Comparison of ENCODE assay signal across 8 mouse cellular contexts in genomic region chr11:3373591-3374292, GRCm38 (mm10). TPM values are rescaled to one million over a fixed set of nuclear protein-coding genes. Genes with fewer than 3 reads are reported as not detected.
DNase-seq lines count a peak whose midpoint lies in the region; ATAC-seq and TF ChIP-seq lines count a peak whose summit lies in the region.

No protein-coding gene starts in this region.

- WGBS in heart, embryonic 14.5 days, result 9% methylated on average over 7 of the region's 7 CpGs
- WGBS in forebrain, postnatal 0 days, result 12% methylated on average over 7 of the region's 7 CpGs
- WGBS in limb, embryonic 14.5 days, result 12% methylated on average over 7 of the region's 7 CpGs

- H3K27me3 ChIP-seq in heart, embryonic 14.5 days (ENCODE audit: control insufficient read depth, insufficient read depth, low read length), result no peaks in the 10 kb centered on the region
- H3K27me3 ChIP-seq in forebrain, postnatal 0 days (ENCODE audit: insufficient read depth, low read length), result no peaks in the 10 kb centered on the region
- H3K27me3 ChIP-seq in limb, embryonic 14.5 days (ENCODE audit: control insufficient read depth, insufficient read depth, low read length), result no peaks in the 10 kb centered on the region

- H3K4me1 ChIP-seq in heart, embryonic 14.5 days (ENCODE audit: control insufficient read depth in 2 of 2, insufficient read depth in 2 of 2, low read length in 2 of 2), result peaks cover 40 to 58% of the 10 kb centered on the region in 2 experiments
- peaks cover 22% of the 10 kb centered on the region for H3K4me1 ChIP-seq in forebrain, postnatal 0 days (ENCODE audit: insufficient read depth)
- peaks cover 21% of the 10 kb centered on the region for H3K4me1 ChIP-seq in limb, embryonic 14.5 days (ENCODE audit: control insufficient read depth, insufficient read depth, low read length)

- peak overlapping the region; percentile 57 for H3K4me2 ChIP-seq in heart, embryonic 14.5 days (ENCODE audit: low read length)
- peak overlapping the region; percentile 8; the same call in 1 of the 2 replicates for H3K4me2 ChIP-seq in forebrain, postnatal 0 days (ENCODE audit: low read depth)
- peak overlapping the region; percentile 10 for H3K4me2 ChIP-seq in limb, embryonic 14.5 days (replicated peaks; ENCODE audit: low read depth, low read length, severe bottlenecking)

- TF ChIP-seq POLR2A in limb, embryonic 14.5 days (IDR thresholded peaks at IDR 0.05; ENCODE audit: borderline replicate concordance, extremely low read depth, insufficient read depth, insufficient read length), result no peak

- no peak for ATAC-seq in heart, embryonic 14.5 days (ENCODE audit: insufficient number of reproducible peaks, insufficient read depth, low FRiP score, low read depth)
- no peak for ATAC-seq in forebrain, postnatal 0 days
- ATAC-seq in limb, embryonic 14.5 days (ENCODE audit: low FRiP score, low read depth), result no peak

- no peaks in the 10 kb centered on the region for H3K36me3 ChIP-seq in heart, embryonic 14.5 days (ENCODE audit: control insufficient read depth, insufficient read depth, low read length)
- no peaks in the 10 kb centered on the region for H3K36me3 ChIP-seq in forebrain, postnatal 0 days (ENCODE audit: insufficient read depth)
- no peaks in the 10 kb centered on the region for H3K36me3 ChIP-seq in limb, embryonic 14.5 days (ENCODE audit: control insufficient read depth, insufficient read depth, low read length)

- no peak for TF ChIP-seq CTCF in forebrain, postnatal 0 days (IDR thresholded peaks at IDR 0.05; ENCODE audit: low read depth)

- no peaks in the 10 kb centered on the region for H3K9me3 ChIP-seq in heart, embryonic 14.5 days (ENCODE audit: control insufficient read depth, low read length)
- H3K9me3 ChIP-seq in forebrain, postnatal 0 days (ENCODE audit: low read length), result no peaks in the 10 kb centered on the region
- no peaks in the 10 kb centered on the region for H3K9me3 ChIP-seq in limb, embryonic 14.5 days (ENCODE audit: control insufficient read depth, low read length)

- peak overlapping the region in 1 of 2 experiments; percentile 10; a peak in 1 of 4 replicates for H3K4me3 ChIP-seq in heart, embryonic 14.5 days (ENCODE audit: control insufficient read depth in 1 of 2, insufficient read depth in 1 of 2, low read depth in 1 of 2, low read length in 2 of 2)
- no peak overlapping the region for H3K4me3 ChIP-seq in forebrain, postnatal 0 days (ENCODE audit: low read depth, low read length)
- no peak overlapping the region for H3K4me3 ChIP-seq in limb, embryonic 14.5 days (replicated peaks; ENCODE audit: low read length)

- no peak for DNase-seq in heart, adult 9 months (ENCODE audit: low spot score in 2 of 2)
- peak; percentile 81 for DNase-seq in MN1 (ENCODE audit: low spot score)
- DNase-seq in forebrain, postnatal 0 days, result peak; percentile 42
- peak; percentile 36 for DNase-seq in limb, embryonic 14.5 days (ENCODE audit: low spot score)
- no peak for DNase-seq in adrenal gland, postnatal 25 days
- DNase-seq in ovary, postnatal 14 days (ENCODE audit: low spot score), result no peak
- DNase-seq in layer of hippocampus, adult 9-10 months (ENCODE audit: low spot score), result no peak

- H3K9ac ChIP-seq in heart, embryonic 14.5 days (ENCODE audit: low read length), result peak overlapping the region; percentile 64
- no peak overlapping the region for H3K9ac ChIP-seq in forebrain, postnatal 0 days
- H3K9ac ChIP-seq in limb, embryonic 14.5 days (ENCODE audit: low read depth, low read length, severe bottlenecking), result peak overlapping the region; percentile 40; the same call in 1 of the 2 replicates

- peak overlapping the region; percentile 92 for H3K27ac ChIP-seq in heart, embryonic 14.5 days (replicated peaks in 1 of 2; ENCODE audit: control insufficient read depth in 1 of 2, insufficient read depth in 1 of 2, low read depth in 2 of 2, low read length in 2 of 2)
- 0 out of 2 replicates have a peak overlapping the region, but pooled peaks have one; percentile 29 for H3K27ac ChIP-seq in forebrain, postnatal 0 days (ENCODE audit: low read depth, low read length)
- peak overlapping the region; percentile 73 for H3K27ac ChIP-seq in limb, embryonic 14.5 days (replicated peaks; ENCODE audit: low read depth, low read length)

RNA-seq across cellular contexts. Expression of gene Limk2, which starts 35.2 kb away (rescaled TPM):
- polyA plus RNA-seq in heart, embryonic 14.5 days (2014; fragmentation: Nextera tagmentation; extraction: Ambion mirVana), result 58.1 and 60.3 TPM in 2 replicates
- 148 and 173 TPM in 2 replicates for total RNA-seq in forebrain, postnatal 0 days (2014; rRNA removed)
- 87.7 and 98.6 TPM in 2 replicates for polyA plus RNA-seq in forebrain, postnatal 0 days (2015; fragmentation: Nextera tagmentation; extraction: Ambion mirVana)
- 89.5 and 91.1 TPM in 2 replicates for polyA plus RNA-seq in limb, embryonic 14.5 days (2012; rRNA removed)
- polyA plus RNA-seq in limb, embryonic 14.5 days (2014; fragmentation: Nextera tagmentation; extraction: Ambion mirVana), result 93.5 TPM in 2 replicates
- 27.1 and 44.5 TPM in 2 replicates for total RNA-seq in adrenal gland, postnatal 25 days (2021)

RNA-seq across cellular contexts. Expression of gene Pik3ip1, which starts 43.5 kb away (rescaled TPM):
- 32.2 TPM in 2 replicates for polyA plus RNA-seq in heart, embryonic 14.5 days (2014; fragmentation: Nextera tagmentation; extraction: Ambion mirVana)
- total RNA-seq in forebrain, postnatal 0 days (2014; rRNA removed), result 36.2 and 47.8 TPM in 2 replicates
- polyA plus RNA-seq in forebrain, postnatal 0 days (2015; fragmentation: Nextera tagmentation; extraction: Ambion mirVana), result 30.3 and 37.3 TPM in 2 replicates
- 13.2 and 13.3 TPM in 2 replicates for polyA plus RNA-seq in limb, embryonic 14.5 days (2012; rRNA removed)
- 13.6 and 15.5 TPM in 2 replicates for polyA plus RNA-seq in limb, embryonic 14.5 days (2014; fragmentation: Nextera tagmentation; extraction: Ambion mirVana)
- 13.1 and 18.5 TPM in 2 replicates for total RNA-seq in adrenal gland, postnatal 25 days (2021)

Comparison
In these comparisons a context has a peak if more than half of its experiments do, and no peak if none do; other contexts are left out.
1. H3K27ac ChIP-seq: peak in every context shown above with its lines; median percentile 92 in heart, embryonic 14.5 days; 73 in limb, embryonic 14.5 days; 29 in forebrain, postnatal 0 days.
2. DNase-seq: peak in MN1 (single experiment), forebrain, postnatal 0 days (single experiment) and limb, embryonic 14.5 days (single experiment); none in heart, adult 9 months (0 of 2), adrenal gland, postnatal 25 days (single experiment), ovary, postnatal 14 days (single experiment) and layer of hippocampus, adult 9-10 months (single experiment).
3. Peak in every context shown above with its lines, with median percentiles within 50 percentile points of each other: H3K4me2 ChIP-seq.